Mouse (Mus musculus): Measurements from ENCODE around the gene Gm20388.
A peak's percentile ranks its signal among the peaks of the same experiment; 100 is the strongest.
"Not testable (repeated sequence)": the region's sequence is repeated elsewhere in the genome, so short reads cannot be mapped to it uniquely, and the experiment has no call there.

Gene Gm20388

GRCm38 (mm10) chr8:122571750-122572267 is 2661.2 kb downstream of the Gm20388 start:
- DNase-seq (ENCODE audit: low spot score), result no peak

DNA sequence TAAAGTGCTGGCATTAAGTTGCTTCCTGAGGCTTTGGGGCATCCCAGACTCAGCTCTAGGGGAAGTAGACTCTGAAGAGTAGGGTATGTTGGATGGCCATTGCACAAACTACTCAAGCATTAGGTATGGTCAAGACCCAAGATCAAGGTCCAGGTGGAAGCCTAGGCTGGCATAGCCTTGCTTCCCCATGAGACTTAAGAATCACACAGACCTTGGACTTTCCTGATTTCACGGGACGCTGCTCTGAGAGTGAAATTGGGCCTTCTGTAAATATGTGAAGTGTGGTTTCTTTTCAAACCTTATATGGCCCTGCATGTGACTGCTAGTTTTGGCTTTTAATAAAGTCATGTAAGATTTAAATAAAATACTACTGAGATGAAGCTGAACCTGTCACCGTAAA is 2662.1 kb downstream of the Gm20388 start:
- DNase-seq (ENCODE audit: low spot score), result no peak

DNA sequence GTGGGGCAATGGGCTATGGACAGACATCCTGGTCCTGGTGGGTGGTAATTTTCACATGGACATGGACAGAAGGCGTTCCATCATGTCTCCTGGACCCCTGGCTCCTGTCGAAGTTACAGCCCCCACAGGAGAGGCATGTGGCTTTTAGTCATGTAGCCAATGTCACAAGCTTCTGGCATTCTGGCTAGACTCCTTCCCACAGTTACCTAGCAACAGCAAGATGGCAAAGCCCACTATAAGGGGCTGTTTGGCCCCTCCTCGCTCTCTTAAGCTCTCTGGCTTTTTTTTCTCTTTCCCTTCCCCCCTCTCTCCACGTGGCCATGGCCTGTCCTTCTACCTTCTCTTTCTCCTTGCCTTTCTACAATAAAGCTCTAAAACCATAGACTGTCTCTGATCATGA is 2662.5 kb downstream of the Gm20388 start:
- not testable (repeated sequence) for DNase-seq (ENCODE audit: low spot score)

GRCm38 (mm10) chr8:122573577-122573976 is 2662.9 kb downstream of the Gm20388 start:
- no peak for DNase-seq (ENCODE audit: low spot score)

- no peak for DNase-seq (ENCODE audit: low spot score)
Measured at GRCm38 (mm10) chr8:122574264-122574663, 2663.6 kb downstream of the Gm20388 start.

- DNase-seq (ENCODE audit: low spot score), result no peak
Measured at GRCm38 (mm10) chr8:122574667-122575251, 2664.1 kb downstream of the Gm20388 start.

GRCm38 (mm10) chr8:122575286-122575685 is 2664.6 kb downstream of the Gm20388 start:
- no peak for DNase-seq (ENCODE audit: low spot score)

DNA sequence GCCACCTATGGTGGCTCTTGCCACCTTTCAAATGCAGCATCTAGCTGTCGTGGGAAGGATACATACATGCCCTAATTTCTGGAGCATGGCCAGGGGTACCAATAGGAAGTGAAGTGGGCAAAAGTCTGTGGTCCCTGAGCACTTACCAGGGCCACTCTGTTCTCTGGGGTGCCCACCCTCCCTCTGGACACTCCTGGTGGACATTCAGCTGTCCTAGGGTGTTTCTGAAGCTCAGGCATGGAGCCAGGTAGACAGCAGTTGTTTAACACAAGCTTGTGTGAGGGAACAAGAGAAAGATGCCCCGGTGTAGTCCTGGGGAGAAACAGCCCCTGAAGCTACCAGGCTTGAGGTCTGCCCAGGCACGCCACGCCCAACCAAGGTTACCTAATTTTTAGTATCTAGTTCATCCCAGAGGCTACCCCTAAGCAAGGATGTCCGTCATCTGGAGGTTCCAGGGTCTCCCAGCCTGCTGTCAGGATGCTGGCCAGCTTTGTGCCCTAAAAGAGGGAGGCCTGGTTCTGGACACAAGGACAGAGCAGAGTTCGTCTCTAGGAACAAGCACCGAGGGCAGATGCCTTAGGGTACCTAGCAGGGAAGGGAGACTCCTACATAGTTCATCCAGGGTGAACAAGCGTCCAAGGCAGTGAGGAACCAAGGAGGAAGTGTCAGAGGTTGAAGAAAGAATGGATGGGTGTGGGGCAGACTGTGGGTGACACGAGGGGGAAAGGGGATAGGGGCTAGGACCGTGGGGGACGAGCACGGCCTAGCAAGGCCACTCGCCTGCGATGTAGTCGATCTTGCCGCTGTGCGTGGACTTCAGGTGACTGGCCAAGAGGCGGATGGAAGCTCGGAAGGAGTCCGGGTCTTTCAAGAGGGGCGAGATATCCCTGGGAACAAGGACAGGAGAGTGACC is 2665.3 kb downstream of the Gm20388 start:
- no peak for DNase-seq (ENCODE audit: low spot score)

- DNase-seq (ENCODE audit: low spot score), result peak; percentile 90
Measured at GRCm38 (mm10) chr8:122576648-122577022, 2666.0 kb downstream of the Gm20388 start, which contains the start of gene Aprt. TSS of gene Aprt (minus strand) at chr8:122576909.

- DNase-seq (ENCODE audit: low spot score), result no peak
Measured at GRCm38 (mm10) chr8:122577116-122577515, 2666.5 kb downstream of the Gm20388 start.

DNA sequence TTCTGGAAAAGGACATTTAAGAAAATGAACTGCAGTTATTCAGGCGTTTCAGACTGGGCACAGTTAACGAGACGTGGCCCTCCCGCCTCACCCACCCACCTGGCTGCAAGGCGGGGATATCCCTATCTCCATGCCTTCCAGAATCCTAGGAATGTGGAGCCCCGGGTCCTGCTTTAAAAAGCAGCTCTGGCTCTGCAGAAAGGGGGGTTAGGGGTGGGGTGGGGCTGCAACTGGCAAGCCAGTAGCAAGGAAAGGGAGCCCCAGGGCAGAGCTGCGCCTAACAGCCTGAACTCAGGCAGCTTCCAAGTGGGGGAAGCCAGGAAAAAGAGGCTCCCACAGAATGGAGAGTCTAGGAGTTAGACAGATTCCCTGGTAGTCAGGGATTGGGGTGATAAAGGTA is 2668.6 kb downstream of the Gm20388 start:
- no peak for DNase-seq (ENCODE audit: low spot score)

- DNase-seq (ENCODE audit: low spot score), result no peak
Measured at GRCm38 (mm10) chr8:122580926-122581325, 2670.3 kb downstream of the Gm20388 start.

DNA sequence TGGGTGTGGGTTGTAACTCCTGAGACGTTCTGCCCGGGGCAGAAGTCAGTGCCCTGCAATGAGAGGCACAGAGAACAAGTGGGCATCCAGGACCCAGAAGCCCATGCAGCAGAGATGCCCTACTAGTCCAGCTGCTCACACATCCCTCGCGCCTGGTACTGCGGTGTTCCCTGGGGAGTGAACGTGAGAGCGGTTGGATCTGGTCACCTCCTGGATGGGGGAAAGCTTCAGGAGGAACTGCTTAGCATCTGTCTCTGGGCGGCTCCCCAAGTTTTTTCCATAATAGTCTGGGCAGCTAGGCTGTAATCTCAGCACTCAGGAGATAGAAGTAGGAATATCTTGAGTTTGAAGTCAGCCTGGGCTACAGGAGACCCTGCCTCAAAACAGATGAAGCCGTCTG is 2674.3 kb downstream of the Gm20388 start:
- DNase-seq (ENCODE audit: low spot score), result no peak

DNA sequence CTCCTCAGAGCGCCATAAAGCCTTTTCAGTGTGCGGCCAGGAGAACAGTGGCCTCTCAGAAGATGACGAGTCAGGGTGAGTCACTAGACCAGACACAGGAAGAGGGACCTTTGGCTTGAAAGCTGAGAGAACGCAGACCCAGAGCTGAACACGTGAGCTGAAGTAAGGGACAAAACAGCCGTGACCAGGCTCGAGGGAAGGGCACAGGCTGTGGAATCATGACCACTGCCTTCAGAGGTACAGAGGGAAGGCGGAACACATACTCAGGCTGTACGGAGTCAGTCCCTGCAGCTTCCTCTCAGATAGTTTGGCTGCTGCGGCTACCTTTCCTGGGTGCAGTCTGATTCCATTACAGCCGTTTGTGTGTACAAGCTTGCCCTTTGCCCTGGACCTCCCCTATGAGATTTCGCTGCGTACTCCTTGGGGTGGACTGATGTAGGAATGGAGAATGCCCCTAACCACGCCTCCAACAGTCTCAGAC is 2674.8 kb downstream of the Gm20388 start:
- no peak for DNase-seq (ENCODE audit: low spot score)

DNA sequence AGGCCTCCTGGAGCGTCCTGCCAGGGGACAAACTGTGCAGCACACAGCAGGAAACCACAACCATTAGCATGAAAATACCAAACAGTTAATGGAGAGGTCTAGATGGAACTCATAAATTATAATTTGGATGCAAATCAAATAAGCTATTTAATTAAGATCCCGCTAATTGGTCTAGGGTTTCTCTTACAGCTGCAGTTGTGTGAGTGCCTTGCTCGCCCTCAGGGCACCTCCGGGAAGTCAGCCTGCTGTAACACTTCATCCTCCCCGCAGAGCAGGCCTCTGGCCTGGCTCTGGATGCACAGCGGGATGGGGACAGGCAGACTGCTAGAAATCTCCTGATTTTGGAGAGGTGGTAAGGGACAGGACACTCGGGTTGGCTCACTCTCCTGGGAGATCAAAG is 2675.5 kb downstream of the Gm20388 start:
- DNase-seq (ENCODE audit: low spot score), result no peak

- no peak for DNase-seq (ENCODE audit: low spot score)
Measured at GRCm38 (mm10) chr8:122586749-122587148, 2676.1 kb downstream of the Gm20388 start.

- no peak for DNase-seq (ENCODE audit: low spot score)
Measured at GRCm38 (mm10) chr8:122593240-122593639, 2682.6 kb downstream of the Gm20388 start.

- DNase-seq (ENCODE audit: low spot score), result no peak
Measured at GRCm38 (mm10) chr8:122593783-122594507, 2683.3 kb downstream of the Gm20388 start.

- DNase-seq (ENCODE audit: low spot score), result no peak
Measured at GRCm38 (mm10) chr8:122596031-122596430, 2685.4 kb downstream of the Gm20388 start.

GRCm38 (mm10) chr8:122600666-122601065 is 2690.0 kb downstream of the Gm20388 start:
- DNase-seq (ENCODE audit: low spot score), result no peak

- no peak for DNase-seq (ENCODE audit: low spot score)
Measured at GRCm38 (mm10) chr8:122604640-122605039, 2694.0 kb downstream of the Gm20388 start.

- DNase-seq (ENCODE audit: low spot score), result no peak
Measured at GRCm38 (mm10) chr8:122605367-122605766, 2694.7 kb downstream of the Gm20388 start.

All from retina, embryonic 14.5 days (tissue).